20 mouse cellular contexts compared by ENCODE assay signal in the genomic region with DNA sequence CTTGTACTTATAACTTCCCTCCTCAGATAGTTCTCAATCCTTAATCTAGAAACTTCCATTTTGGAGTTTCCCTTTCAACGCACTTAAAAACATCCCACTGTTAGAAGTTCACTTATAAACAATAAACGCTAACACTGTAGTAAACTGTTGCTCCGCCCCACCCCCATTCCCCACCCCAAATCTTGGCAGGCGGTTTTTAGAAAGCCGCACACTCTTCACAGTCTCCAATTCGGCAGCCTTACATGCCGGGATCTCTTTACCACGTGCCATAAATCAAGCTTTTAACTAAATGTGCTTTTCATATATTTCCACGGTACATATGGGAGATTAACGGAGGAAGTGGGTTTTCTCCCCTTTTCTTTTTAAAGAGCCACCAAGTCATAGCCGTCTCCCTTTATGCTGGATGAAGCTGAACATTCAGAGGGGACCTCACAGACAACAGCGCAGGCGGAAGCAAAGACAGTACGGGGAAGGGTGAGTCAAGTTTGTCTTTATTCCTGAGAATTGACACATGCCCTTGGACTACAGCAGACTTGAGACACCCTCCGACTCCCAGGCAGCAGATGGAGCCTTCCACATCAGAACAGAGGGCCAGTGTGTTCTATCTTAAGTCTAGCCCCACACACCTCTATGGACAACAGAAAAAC.
DNase-seq lines count a peak whose midpoint lies in the region; ATAC-seq and TF ChIP-seq lines count a peak whose summit lies in the region.
"Had no signal": no experiment of that assay in that cellular context is flagged by ENCODE, and none has a peak within 500 bp of the region (broad histone marks: within the 10 kb centered on the region; RNA-seq: fewer than 3 reads in every experiment).

No protein-coding gene starts in this region.

- no peak for ATAC-seq in kidney, postnatal 0 days (replicated peaks; ENCODE audit: low FRiP score, low read depth)
- no peak for ATAC-seq in intestine, embryonic 15.5 days
- ATAC-seq in limb, embryonic 15.5 days (ENCODE audit: insufficient number of reproducible peaks, low FRiP score, low TSS enrichment, low read depth) = peak; percentile 48; the same call in 1 of the 2 replicates
- no peak for ATAC-seq in heart, embryonic 11.5 days (replicated peaks; ENCODE audit: insufficient number of reproducible peaks, low FRiP score, low TSS enrichment)
- ATAC-seq: CD4-positive, CD25-positive, alpha-beta regulatory T cell, adult 4 months; liver, postnatal 0 days had no signal

- no peak for TF ChIP-seq CTCF in kidney, postnatal 0 days (IDR thresholded peaks at IDR 0.05; ENCODE audit: low read depth)

- H3K9ac ChIP-seq in kidney, postnatal 0 days (ENCODE audit: low read depth, low read length) = no peak overlapping the region
- H3K9ac ChIP-seq in intestine, embryonic 15.5 days = no peak overlapping the region
- H3K9ac ChIP-seq in limb, embryonic 15.5 days = no peak overlapping the region
- no peak overlapping the region for H3K9ac ChIP-seq in heart, embryonic 11.5 days (ENCODE audit: low read depth, low read length)
- H3K9ac ChIP-seq: liver, postnatal 0 days had no signal

- H3K4me3 ChIP-seq in kidney, postnatal 0 days (replicated peaks; ENCODE audit: low read depth, low read length) = no peak overlapping the region
- no peak overlapping the region for H3K4me3 ChIP-seq in intestine, embryonic 15.5 days (replicated peaks)
- no peak overlapping the region for H3K4me3 ChIP-seq in limb, embryonic 15.5 days
- H3K4me3 ChIP-seq in heart, embryonic 11.5 days (ENCODE audit: low read depth, low read length) = no peak overlapping the region
- H3K4me3 ChIP-seq: hindbrain, embryonic 10.5 days had no signal

- H3K4me1 ChIP-seq in kidney, postnatal 0 days (replicated peaks; ENCODE audit: insufficient read depth, low read length) = no peaks in the 10 kb centered on the region
- peaks cover 25% of the 10 kb centered on the region for H3K4me1 ChIP-seq in intestine, embryonic 15.5 days (replicated peaks)
- H3K4me1 ChIP-seq in limb, embryonic 15.5 days = peaks cover 31% of the 10 kb centered on the region
- H3K4me1 ChIP-seq in heart, embryonic 11.5 days (ENCODE audit: control insufficient read depth, insufficient read depth, low read length) = peaks cover 7% of the 10 kb centered on the region; the same call in 1 of the 2 replicates

- peaks cover 6% of the 10 kb centered on the region; the same call in 1 of the 2 replicates for H3K36me3 ChIP-seq in kidney, postnatal 0 days (ENCODE audit: insufficient read depth, low read length)
- H3K36me3 ChIP-seq in intestine, embryonic 15.5 days = peaks cover 7% of the 10 kb centered on the region
- peaks cover 22% of the 10 kb centered on the region for H3K36me3 ChIP-seq in limb, embryonic 15.5 days
- H3K36me3 ChIP-seq in heart, embryonic 11.5 days (ENCODE audit: control insufficient read depth, insufficient read depth, low read length) = peaks cover 6% of the 10 kb centered on the region; the same call in 1 of the 2 replicates
- H3K36me3 ChIP-seq: G1E had no signal

- DNase-seq in adrenal gland, adult 2 months = peak; percentile 55
- DNase-seq in adrenal gland, postnatal 4 days (ENCODE audit: low spot score in 2 of 2) = no peak
- DNase-seq in kidney, postnatal 0 days (ENCODE audit: low spot score) = peak; percentile 57
- no peak for DNase-seq in kidney, adult 11 months
- DNase-seq in frontal cortex, postnatal 14 days (ENCODE audit: low spot score in 2 of 2) = no peak
- DNase-seq: cerebellum, adult 11 months; cerebellum, postnatal 14 days; embryo, embryonic 11 days; heart, adult 18-20 months; left cerebral cortex, postnatal 4 days; liver, postnatal 0 days; midbrain, embryonic 14.5 days; spleen, adult 18-20 months; thymus, postnatal 14 days had no signal

- H3K4me2 ChIP-seq in kidney, postnatal 0 days (ENCODE audit: low read length) = peak overlapping the region; percentile 16
- H3K4me2 ChIP-seq in intestine, embryonic 15.5 days (replicated peaks) = 0 out of 2 replicates have a peak overlapping the region, but pooled peaks have one; percentile 6
- peak overlapping the region; percentile 29 for H3K4me2 ChIP-seq in limb, embryonic 15.5 days
- no peak overlapping the region for H3K4me2 ChIP-seq in heart, embryonic 11.5 days

- H3K27ac ChIP-seq in kidney, postnatal 0 days = no peak overlapping the region
- 0 out of 2 replicates have a peak overlapping the region, but pooled peaks have one; percentile 24 for H3K27ac ChIP-seq in intestine, embryonic 15.5 days
- H3K27ac ChIP-seq in limb, embryonic 15.5 days = peak overlapping the region; percentile 71
- no peak overlapping the region for H3K27ac ChIP-seq in heart, embryonic 11.5 days (ENCODE audit: low read depth, low read length)
- H3K27ac ChIP-seq: hindbrain, embryonic 10.5 days had no signal

- H3K27me3 ChIP-seq in kidney, postnatal 0 days (ENCODE audit: insufficient read depth, low read length) = no peaks in the 10 kb centered on the region
- no peaks in the 10 kb centered on the region for H3K27me3 ChIP-seq in intestine, embryonic 15.5 days (replicated peaks)
- H3K27me3 ChIP-seq in limb, embryonic 15.5 days = no peaks in the 10 kb centered on the region
- no peaks in the 10 kb centered on the region for H3K27me3 ChIP-seq in heart, embryonic 11.5 days (ENCODE audit: control insufficient read depth, insufficient read depth, low read length)

- no peaks in the 10 kb centered on the region for H3K9me3 ChIP-seq in kidney, postnatal 0 days (replicated peaks; ENCODE audit: low read length)
- no peaks in the 10 kb centered on the region for H3K9me3 ChIP-seq in intestine, embryonic 15.5 days
- H3K9me3 ChIP-seq in limb, embryonic 15.5 days = no peaks in the 10 kb centered on the region
- no peaks in the 10 kb centered on the region for H3K9me3 ChIP-seq in heart, embryonic 11.5 days (replicated peaks; ENCODE audit: control insufficient read depth, low read length)
- H3K9me3 ChIP-seq: hindbrain, embryonic 10.5 days had no signal

- 34% methylated on average over 15 of the region's 15 CpGs for WGBS in kidney, postnatal 0 days
- WGBS in intestine, embryonic 15.5 days = 44% methylated on average over 15 of the region's 15 CpGs
- WGBS in limb, embryonic 15.5 days = 14% methylated on average over 15 of the region's 15 CpGs
- 64% methylated on average over 15 of the region's 15 CpGs for WGBS in heart, embryonic 11.5 days (ENCODE audit: insufficient replicate concordance)

Comparison
In these comparisons a context has a peak if more than half of its experiments do, and no peak if none do; other contexts are left out.
1. DNase-seq: peak in adrenal gland, adult 2 months (single experiment) and kidney, postnatal 0 days (single experiment); none in adrenal gland, postnatal 4 days (0 of 2), kidney, adult 11 months (single experiment) and frontal cortex, postnatal 14 days (0 of 2).
2. H3K27ac ChIP-seq: peak in intestine, embryonic 15.5 days (single experiment) and limb, embryonic 15.5 days (single experiment); none in kidney, postnatal 0 days (single experiment) and heart, embryonic 11.5 days (single experiment).